8 mouse cellular contexts compared by ENCODE assay signal in the genomic region with DNA sequence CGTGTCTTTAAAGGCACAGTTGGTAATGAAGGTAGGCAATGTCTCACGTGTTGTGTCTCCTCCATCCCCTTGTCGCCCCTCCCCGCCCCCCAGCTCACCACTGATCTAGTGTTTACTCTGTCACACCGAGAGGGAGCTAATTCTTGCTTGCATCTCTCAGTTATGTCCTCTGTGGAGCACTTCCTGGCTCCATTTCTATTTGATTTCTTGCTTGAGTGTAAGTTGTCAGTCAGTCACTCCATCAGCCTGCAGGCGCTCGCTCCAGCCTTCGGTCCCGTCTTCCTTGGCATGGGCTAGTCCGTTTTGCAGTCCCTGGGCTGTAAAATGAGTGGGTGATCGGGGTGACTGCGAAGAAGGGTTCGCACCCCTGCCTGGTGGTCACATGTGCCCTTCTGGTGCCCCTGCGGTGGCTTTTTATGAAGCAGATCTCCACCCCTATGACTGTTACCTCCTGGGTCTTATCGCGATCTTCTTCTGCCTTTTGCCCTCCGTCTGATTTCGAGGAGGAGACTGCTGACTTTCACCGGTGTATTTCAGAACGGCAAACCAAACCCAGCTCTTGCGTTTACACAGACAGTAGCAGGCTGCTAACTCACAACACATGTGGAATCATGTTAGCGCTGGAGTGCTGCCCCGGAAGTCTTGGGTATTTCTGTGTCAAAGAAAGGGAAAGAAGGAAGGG. TPM values are rescaled to one million over a fixed set of nuclear protein-coding genes. Genes with fewer than 3 reads are reported as not detected.
A peak's percentile ranks its signal among the peaks of the same experiment; 100 is the strongest.
DNase-seq lines count a peak whose midpoint lies in the region; ATAC-seq and TF ChIP-seq lines count a peak whose summit lies in the region.

No protein-coding gene starts in this region.

- H3K4me1 ChIP-seq in heart, embryonic 10.5 days = peaks cover 52% of the 10 kb centered on the region
- peaks cover 50% of the 10 kb centered on the region for H3K4me1 ChIP-seq in E14TG2a.4 (replicated peaks; ENCODE audit: low read depth, low read length)
- no peaks in the 10 kb centered on the region; the same call in 1 of the 2 replicates for H3K4me1 ChIP-seq in intestine, postnatal 0 days (replicated peaks; ENCODE audit: control insufficient read depth, insufficient read depth, low read length)
- peaks cover 74% of the 10 kb centered on the region for H3K4me1 ChIP-seq in midbrain, embryonic 10.5 days

- no peak for DNase-seq in heart, embryonic 10.5 days (ENCODE audit: low spot score)
- no peak for DNase-seq in heart, adult 9 months (ENCODE audit: low spot score in 2 of 2)
- DNase-seq in midbrain, embryonic 10.5 days (ENCODE audit: low spot score) = peak; percentile 59
- DNase-seq in thymus, postnatal 10 days (ENCODE audit: low spot score in 2 of 2) = peak; percentile 7 to 20
- no peak for DNase-seq in right cerebral cortex, postnatal 14 days

- no peaks in the 10 kb centered on the region for H3K36me3 ChIP-seq in heart, embryonic 10.5 days
- no peaks in the 10 kb centered on the region for H3K36me3 ChIP-seq in E14TG2a.4 (ENCODE audit: insufficient read depth, low read length)
- H3K36me3 ChIP-seq in intestine, postnatal 0 days (ENCODE audit: control insufficient read depth, insufficient read depth) = no peaks in the 10 kb centered on the region
- H3K36me3 ChIP-seq in midbrain, embryonic 10.5 days = no peaks in the 10 kb centered on the region

- peaks cover 22% of the 10 kb centered on the region for H3K27me3 ChIP-seq in heart, embryonic 10.5 days (ENCODE audit: insufficient read depth, poor library complexity, severe bottlenecking)
- H3K27me3 ChIP-seq in E14TG2a.4 (ENCODE audit: insufficient read depth, low read length) = peaks cover 77% of the 10 kb centered on the region
- H3K27me3 ChIP-seq in intestine, postnatal 0 days (replicated peaks; ENCODE audit: control insufficient read depth, insufficient read depth, low read length) = no peaks in the 10 kb centered on the region
- peaks cover 25% of the 10 kb centered on the region for H3K27me3 ChIP-seq in midbrain, embryonic 10.5 days (ENCODE audit: low read depth, poor library complexity, severe bottlenecking)

- no peak for TF ChIP-seq CTCF in E14TG2a.4 (conservative IDR thresholded peaks at IDR 0.05; ENCODE audit: low read length)
- no peak for TF ChIP-seq CTCF in intestine, postnatal 0 days (IDR thresholded peaks at IDR 0.05; ENCODE audit: low read depth)

- H3K9ac ChIP-seq in intestine, postnatal 0 days (ENCODE audit: low read depth, low read length) = peak overlapping the region; percentile 34; the same call in 1 of the 2 replicates

- H3K4me3 ChIP-seq in heart, embryonic 10.5 days = peak overlapping the region; percentile 65
- H3K4me3 ChIP-seq in E14TG2a.4 (replicated peaks; ENCODE audit: low read length) = peak overlapping the region; percentile 58
- H3K4me3 ChIP-seq in intestine, postnatal 0 days (ENCODE audit: low read depth, low read length) = peak overlapping the region; percentile 44
- H3K4me3 ChIP-seq in midbrain, embryonic 10.5 days = peak overlapping the region; percentile 62

- 0 out of 2 replicates have a peak, but pooled peaks have one; percentile 14 for ATAC-seq in erythroid progenitor cell, adult 5-6 weeks (replicated peaks; ENCODE audit: low FRiP score, poor library complexity, severe bottlenecking)
- ATAC-seq in intestine, postnatal 0 days = peak; percentile 42

- H3K9me3 ChIP-seq in heart, embryonic 10.5 days = no peaks in the 10 kb centered on the region
- H3K9me3 ChIP-seq in E14TG2a.4 (ENCODE audit: low read length) = no peaks in the 10 kb centered on the region
- no peaks in the 10 kb centered on the region for H3K9me3 ChIP-seq in intestine, postnatal 0 days (ENCODE audit: control insufficient read depth)
- H3K9me3 ChIP-seq in midbrain, embryonic 10.5 days (replicated peaks) = no peaks in the 10 kb centered on the region

- peak overlapping the region; percentile 59 for H3K27ac ChIP-seq in heart, embryonic 10.5 days
- no peak overlapping the region for H3K27ac ChIP-seq in intestine, postnatal 0 days (ENCODE audit: low read depth, low read length)
- H3K27ac ChIP-seq in midbrain, embryonic 10.5 days (replicated peaks) = peak overlapping the region; percentile 84

- peak overlapping the region; percentile 93 for H3K4me2 ChIP-seq in intestine, postnatal 0 days (replicated peaks; ENCODE audit: low read depth)

- WGBS in heart, embryonic 10.5 days = 1% methylated on average over 23 of the region's 23 CpGs
- under 1% methylated on average over 23 of the region's 23 CpGs for WGBS in intestine, postnatal 0 days
- under 1% methylated on average over 23 of the region's 23 CpGs for WGBS in midbrain, embryonic 10.5 days

RNA-seq across cellular contexts. Expression of gene Pou2f1, which starts 45.9 kb away (rescaled TPM):
- 12.9 and 18.4 TPM in 2 replicates for polyA plus RNA-seq in heart, embryonic 10.5 days (2016; fragmentation: Nextera tagmentation; extraction: Ambion mirVana)
- total RNA-seq in erythroid progenitor cell, adult 5-6 weeks (2015; ENCODE audit: low replicate concordance) = 40.4 and 54.1 TPM in 2 replicates
- total RNA-seq in erythroid progenitor cell, adult 5-6 weeks (2017; ENCODE audit: low replicate concordance) = 26.4 and 28.9 TPM in 2 replicates
- polyA plus RNA-seq in intestine, postnatal 0 days (2015; fragmentation: Nextera tagmentation; extraction: Ambion mirVana) = 6.1 and 6.9 TPM in 2 replicates
- polyA plus RNA-seq in midbrain, embryonic 10.5 days (2016; fragmentation: Nextera tagmentation; extraction: Ambion mirVana) = 28.0 and 31.2 TPM in 2 replicates

Comparison
In these comparisons a context has a peak if more than half of its experiments do, and no peak if none do; other contexts are left out.
1. DNase-seq: peak in midbrain, embryonic 10.5 days (single experiment) and thymus, postnatal 10 days (2 of 2); none in heart, embryonic 10.5 days (single experiment), heart, adult 9 months (0 of 2) and right cerebral cortex, postnatal 14 days (single experiment).
2. Peak in every context shown above with its lines, with median percentiles within 50 percentile points of each other: H3K4me3 ChIP-seq.